Mouse (Mus musculus) intestine, embryonic 14.5 days (tissue): Measurements from ENCODE around the gene Klhdc7a. TPM values are rescaled to one million over a fixed set of nuclear protein-coding genes. Genes with fewer than 3 reads are reported as not detected.
"Not testable (repeated sequence)": the region's sequence is repeated elsewhere in the genome, so short reads cannot be mapped to it uniquely, and the experiment has no call there.

Experiments
- ATAC-seq: fragments of 200-750 bp; cut with Nextera tagmentation; replicated peaks from 2 replicates; pipeline ENCODE4 v1.8.0; 2017; ENCODE audit warnings: low read depth, moderate number of reproducible peaks, moderate TSS enrichment, moderate library complexity; ENCODE audit not compliant: low FRiP score, low TSS enrichment
- DNase-seq: peaks from one replicate; pipeline ENCODE4 v3.0.0-alpha.2; 2018; ENCODE audit warnings: low spot score
- H3K27ac ChIP-seq: fragments of 300-500 bp; sonication (generic); 2 replicates; pipeline ENCODE4 v1.5.1; 2014; ENCODE audit warnings: low read depth, mild to moderate bottlenecking, control low read depth
- H3K27me3 ChIP-seq: fragments of 300-500 bp; sonication (generic); replicated peaks from 2 replicates; pipeline ENCODE4 v1.6.1; 2014; ENCODE audit warnings: low read length, control low read depth; ENCODE audit not compliant: control insufficient read depth, insufficient read depth
- H3K36me3 ChIP-seq: fragments of 300-500 bp; sonication (generic); 2 replicates; pipeline ENCODE4 v1.6.1; 2014; ENCODE audit warnings: low read length, control low read depth; ENCODE audit not compliant: control insufficient read depth, insufficient read depth
- H3K4me1 ChIP-seq: fragments of 300-500 bp; sonication (generic); replicated peaks from 2 replicates; pipeline ENCODE4 v1.6.1; 2014; ENCODE audit warnings: low read length, control low read depth, mixed read lengths; ENCODE audit not compliant: control insufficient read depth, insufficient read depth
- H3K4me2 ChIP-seq: fragments of 300-500 bp; sonication (generic); 2 replicates; pipeline ENCODE4 v1.6.1; 2014; ENCODE audit warnings: low read length
- H3K4me3 ChIP-seq: fragments of 300-500 bp; sonication (generic); 2 replicates; pipeline ENCODE4 v1.5.1; 2014; ENCODE audit warnings: low read depth, low read length, control low read depth, mixed read lengths
- H3K9ac ChIP-seq: fragments of 300-500 bp; sonication (generic); 2 replicates; pipeline ENCODE4 v1.6.1; 2014; ENCODE audit warnings: mild to moderate bottlenecking, low read length
- H3K9me3 ChIP-seq: fragments of 300-500 bp; sonication (generic); 2 replicates; pipeline ENCODE4 v1.6.1; 2016; ENCODE audit warnings: low read length, control low read depth; ENCODE audit not compliant: control insufficient read depth
- WGBS: fragments of 180-500 bp; shearing (Covaris S2); extraction: QIAGEN DNeasy Blood & Tissue Kit; methylation state at CpG from one replicate; pipeline ENCODE4 v1.1.7; 2014; 5-methylcytosine and 5-hydroxymethylcytosine counted together
- polyA plus RNA-seq: library from polyadenylated mRNA; unstranded; fragments of >200 nt; fragmentation: Nextera tagmentation; extraction: Ambion mirVana; gene quantifications from 2 replicates; pipeline ENCODE4 v1.2.1, GENCODE M21; 2014

The Klhdc7a gene
- polyA plus RNA-seq, 1 experiment from 2014 or later: 0.15 TPM

DNA sequence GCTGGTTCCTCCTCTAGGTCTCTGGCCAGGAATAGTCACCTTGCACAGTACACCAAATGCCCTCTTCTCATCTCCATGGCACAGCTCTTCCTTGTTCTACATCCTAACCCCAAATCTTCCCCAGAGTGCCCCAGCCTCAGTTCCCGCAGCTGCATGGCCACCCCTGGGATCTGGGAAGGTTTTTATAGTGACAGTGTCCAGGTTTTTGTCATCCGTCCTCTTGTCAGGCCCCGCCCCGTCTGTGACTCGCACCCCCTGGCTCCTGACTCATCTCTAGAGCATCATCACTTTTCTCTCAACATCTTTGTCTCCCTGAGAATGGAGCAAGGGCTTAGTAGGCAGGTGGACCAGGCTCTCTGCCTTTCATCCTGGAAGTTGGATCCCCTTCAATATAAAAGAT lies 3.9 kb downstream of the Klhdc7a start:
- Histone ChIP-seq H3K9ac (no peak overlapping the region), H3K4me1 (no peaks in the 10 kb centered on the region), H3K4me2 (no peak overlapping the region), H3K36me3 (no peaks in the 10 kb centered on the region), H3K27ac (no peak overlapping the region), H3K9me3 (no peaks in the 10 kb centered on the region), H3K27me3 (no peaks in the 10 kb centered on the region), H3K4me3 (no peak overlapping the region)
- ATAC-seq (no peak), DNase-seq (no peak)
- WGBS: 76% methylated on average over 5 of the region's 5 CpGs

DNA sequence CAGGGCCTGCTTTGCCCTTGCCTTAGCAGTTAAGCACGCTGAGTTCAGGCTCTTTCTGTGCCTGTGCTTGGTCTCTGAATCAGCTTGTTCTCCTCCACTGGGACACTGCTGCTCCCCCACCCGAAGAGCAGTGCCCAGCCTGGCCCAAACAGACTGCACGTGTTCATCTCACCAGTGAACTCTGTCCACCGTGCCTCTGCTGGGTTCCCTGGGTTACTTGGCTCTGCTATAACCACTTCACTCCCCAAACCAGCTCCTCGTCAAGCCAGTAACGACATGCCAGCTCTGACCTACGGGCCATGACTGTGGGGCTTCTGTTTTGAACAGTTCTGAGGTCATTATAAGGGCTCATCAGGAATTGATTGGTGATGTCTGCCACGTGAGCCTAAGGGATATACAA lies 4.8 kb downstream of the Klhdc7a start:
- no peak for ATAC-seq
- no peak overlapping the region for H3K9ac ChIP-seq

DNA sequence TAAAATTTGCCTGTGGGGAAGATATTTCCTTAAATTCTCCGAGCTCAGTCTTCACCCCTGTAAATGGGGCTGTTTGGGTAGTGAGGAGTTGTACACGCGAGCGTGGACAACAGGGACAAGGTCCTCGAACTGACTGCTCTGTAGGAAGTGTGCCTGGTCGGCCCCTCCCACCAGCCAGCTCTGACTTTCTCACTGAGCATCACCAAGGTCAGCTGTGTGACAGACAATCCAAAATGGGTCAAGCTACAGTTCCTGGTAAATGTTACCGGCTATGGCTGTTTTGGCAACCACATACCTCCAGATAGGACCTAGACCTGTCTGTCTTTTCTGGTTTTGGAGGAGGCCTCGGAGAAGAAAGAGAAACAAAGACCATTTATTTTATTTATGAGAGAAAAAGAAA lies 6.0 kb downstream of the Klhdc7a start:
- Histone ChIP-seq H3K4me1 (no peaks in the 10 kb centered on the region), H3K9ac (no peak overlapping the region), H3K27ac (no peak overlapping the region), H3K4me3 (no peak overlapping the region), H3K36me3 (no peaks in the 10 kb centered on the region), H3K4me2 (no peak overlapping the region), H3K27me3 (no peaks in the 10 kb centered on the region), H3K9me3 (no peaks in the 10 kb centered on the region)
- ATAC-seq (no peak), DNase-seq (no peak)
- WGBS: 87% methylated on average over 8 of the region's 8 CpGs

More for the DNA sequence above, 4.8 kb downstream of the Klhdc7a start:
- DNase-seq: no peak
- Histone ChIP-seq H3K4me2 (no peak overlapping the region), H3K36me3 (no peaks in the 10 kb centered on the region), H3K9me3 (no peaks in the 10 kb centered on the region), H3K4me1 (no peaks in the 10 kb centered on the region), H3K4me3 (no peak overlapping the region), H3K27ac (no peak overlapping the region), H3K27me3 (no peaks in the 10 kb centered on the region)
- 60% methylated on average over 8 of the region's 8 CpGs for WGBS

DNA sequence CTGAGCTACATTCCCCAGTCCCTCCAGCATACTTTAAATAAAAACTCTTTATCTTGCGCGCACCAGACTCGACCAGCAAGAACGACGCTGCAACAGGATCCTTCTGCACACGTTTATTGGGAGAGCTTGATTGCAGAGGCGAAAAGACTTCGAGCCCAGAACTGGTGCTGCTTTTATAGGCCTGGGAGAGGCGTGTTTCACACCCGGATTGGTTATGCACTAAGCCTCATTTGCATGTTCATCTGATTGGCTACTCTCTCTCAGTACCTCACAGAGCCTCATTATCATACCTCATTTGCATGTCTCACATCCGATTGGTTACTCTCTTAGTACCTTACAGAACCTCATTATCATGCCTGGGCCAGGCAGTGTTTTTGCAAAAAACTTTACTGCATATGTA lies 6.5 kb downstream of the Klhdc7a start:
- 87% methylated on average over 10 of the region's 11 CpGs for WGBS
- DNase-seq, H3K9me3 ChIP-seq, H3K36me3 ChIP-seq, H3K4me3 ChIP-seq, H3K27me3 ChIP-seq, ATAC-seq, H3K27ac ChIP-seq, H3K9ac ChIP-seq, H3K4me2 ChIP-seq, H3K4me1 ChIP-seq: not testable (repeated sequence)

DNA sequence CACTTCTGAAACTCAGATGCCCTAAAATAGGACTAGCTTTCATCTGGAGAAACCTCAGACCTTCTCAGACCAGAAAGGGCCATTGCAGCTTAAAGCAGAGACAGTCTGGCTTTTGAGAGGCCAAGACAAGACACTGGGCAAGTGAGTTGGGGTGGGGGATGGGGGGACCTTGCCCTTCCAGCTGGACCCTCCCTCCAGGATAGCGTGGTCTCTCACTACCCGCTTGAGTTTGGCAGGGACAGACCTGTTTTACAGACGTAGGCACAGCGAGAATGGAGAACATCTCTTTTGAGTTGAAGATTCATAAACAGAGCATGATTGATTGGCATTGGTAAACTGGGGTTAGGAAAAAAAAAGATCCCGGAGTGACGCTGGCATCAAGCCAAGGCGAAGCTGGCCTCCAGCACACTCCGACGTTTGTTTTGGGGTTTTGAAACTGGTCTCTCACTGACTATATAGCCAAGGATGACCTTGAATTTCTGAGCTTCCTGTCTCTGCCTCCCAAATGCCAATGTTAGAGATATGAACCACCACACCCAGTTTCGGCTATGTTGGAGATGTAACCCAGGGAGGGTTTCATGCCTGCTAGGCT lies 7.0 kb downstream of the Klhdc7a start:
- H3K4me1 ChIP-seq: no peaks in the 10 kb centered on the region
- no peak overlapping the region for H3K27ac ChIP-seq
- no peaks in the 10 kb centered on the region for H3K9me3 ChIP-seq
- H3K36me3 ChIP-seq: no peaks in the 10 kb centered on the region
- no peak overlapping the region for H3K4me2 ChIP-seq
- DNase-seq: no peak
- H3K27me3 ChIP-seq: no peaks in the 10 kb centered on the region
- 67% methylated on average over 10 of the region's 10 CpGs for WGBS
- H3K4me3 ChIP-seq: no peak overlapping the region
- no peak overlapping the region for H3K9ac ChIP-seq
- ATAC-seq: no peak

DNA sequence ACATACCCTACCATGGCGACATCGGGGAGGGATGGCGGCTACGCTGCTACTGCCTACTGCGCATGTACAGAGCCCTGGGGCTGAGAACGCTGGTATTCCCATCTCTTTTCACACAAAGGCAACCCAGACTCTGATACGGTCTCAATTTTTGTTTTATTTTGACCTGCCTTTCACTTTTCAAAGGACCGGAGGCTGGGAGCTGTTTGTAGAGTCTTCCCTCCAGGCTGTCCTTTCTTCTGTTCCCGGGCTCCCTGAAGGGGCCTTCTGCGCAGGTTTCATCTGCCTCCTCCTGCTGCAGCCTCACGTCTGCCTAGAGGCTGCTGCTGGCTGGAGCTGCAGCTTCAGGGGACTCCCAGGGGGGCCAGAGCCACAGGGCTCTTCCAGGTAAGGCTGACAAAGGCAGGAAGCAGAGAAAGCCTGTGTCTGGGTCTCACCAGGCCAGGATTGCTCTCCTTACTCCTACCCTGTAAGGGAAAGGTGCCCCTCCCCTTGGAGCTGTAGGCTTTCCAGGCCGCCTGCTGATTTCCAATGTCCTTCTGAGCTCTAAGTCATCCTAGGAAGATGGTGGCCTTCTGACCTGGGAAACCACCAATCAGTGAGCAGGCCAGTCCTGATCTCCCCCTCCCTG lies 7.6 kb downstream of the Klhdc7a start:
- Histone ChIP-seq H3K9me3 (no peaks in the 10 kb centered on the region), H3K36me3 (no peaks in the 10 kb centered on the region), H3K27me3 (no peaks in the 10 kb centered on the region), H3K4me2 (no peak overlapping the region), H3K4me3 (no peak overlapping the region), H3K9ac (no peak overlapping the region), H3K27ac (no peak overlapping the region), H3K4me1 (no peaks in the 10 kb centered on the region)
- WGBS: 87% methylated on average over 12 of the region's 12 CpGs
- no peak for DNase-seq
- ATAC-seq: no peak

DNA sequence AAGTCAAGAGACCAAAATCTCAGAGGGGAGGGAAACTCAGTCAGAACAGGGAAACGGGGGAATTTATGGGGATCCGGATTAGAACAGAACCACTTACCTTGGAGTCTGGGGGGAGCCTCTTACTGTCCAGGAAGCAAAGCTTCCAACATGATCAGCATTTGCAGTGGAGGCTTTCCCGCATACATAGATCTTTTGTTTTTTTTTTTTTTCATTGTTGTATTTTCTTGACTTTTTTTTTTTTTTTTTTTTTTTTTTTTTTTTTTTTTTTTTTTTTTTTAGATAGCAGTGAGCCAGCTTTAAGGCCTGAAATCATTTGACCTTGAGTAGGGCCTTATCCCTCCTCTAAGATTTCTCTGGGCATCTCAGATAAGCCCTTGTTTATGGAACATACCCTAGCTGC lies 8.6 kb downstream of the Klhdc7a start:
- ATAC-seq (no peak), DNase-seq (no peak)
- Histone ChIP-seq H3K4me3 (no peak overlapping the region), H3K9me3 (no peaks in the 10 kb centered on the region), H3K9ac (no peak overlapping the region), H3K27ac (no peak overlapping the region), H3K36me3 (no peaks in the 10 kb centered on the region), H3K4me1 (no peaks in the 10 kb centered on the region), H3K27me3 (no peaks in the 10 kb centered on the region), H3K4me2 (no peak overlapping the region)
- WGBS: 91% methylated on average over 3 of the region's 3 CpGs

DNA sequence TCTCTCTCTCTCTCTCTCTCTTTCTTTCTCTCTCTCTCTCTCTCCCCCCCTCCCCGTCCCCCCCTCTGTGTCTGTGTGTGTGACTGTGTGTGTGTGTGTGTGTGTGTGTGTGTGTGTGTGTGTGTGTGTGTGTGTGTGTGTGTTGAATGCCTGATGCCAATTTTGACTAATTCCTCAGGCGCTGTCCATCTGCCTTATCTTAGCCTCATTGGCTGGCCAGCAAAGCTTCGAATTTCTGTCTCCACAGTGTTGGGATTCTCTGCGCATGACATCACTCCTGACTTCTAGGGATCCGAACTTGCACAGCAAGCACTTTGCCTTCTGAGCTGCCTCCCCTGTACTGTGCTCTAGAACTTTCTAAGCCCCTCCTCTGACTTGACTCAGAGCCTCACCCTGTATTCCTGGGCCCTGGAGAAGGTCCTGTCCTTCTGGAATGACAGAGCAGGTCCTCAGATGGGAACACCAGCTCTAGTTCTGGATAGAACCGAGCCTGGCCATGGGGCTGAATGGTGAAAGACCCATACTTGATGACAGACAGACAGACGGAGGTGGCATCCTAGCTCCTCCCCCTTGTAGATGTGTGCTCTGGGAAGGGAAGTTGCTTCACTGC lies 16.8 kb downstream of the Klhdc7a start:
- Histone ChIP-seq H3K27ac (no peak overlapping the region), H3K4me1 (no peaks in the 10 kb centered on the region; the same call in 1 of the 2 replicates), H3K27me3 (no peaks in the 10 kb centered on the region), H3K9me3 (no peaks in the 10 kb centered on the region), H3K36me3 (no peaks in the 10 kb centered on the region), H3K4me3 (no peak overlapping the region), H3K9ac (no peak overlapping the region), H3K4me2 (no peak overlapping the region; the same call in 1 of the 2 replicates)
- no peak for ATAC-seq
- 51% methylated on average over 6 of the region's 7 CpGs for WGBS
- no peak for DNase-seq
